Mouse (Mus musculus) thymus, postnatal 4 days (tissue): Measurements from ENCODE around the gene Ptgis.

Experiments
- DNase-seq: peaks from one replicate; pipeline ENCODE4 v3.0.0; 2021

The Ptgis gene

GRCm38 (mm10) chr2:167263040-167263810 is 22.8 kb upstream of the Ptgis start:
- DNase-seq = peak; percentile 5

- DNase-seq = no peak
Measured at GRCm38 (mm10) chr2:167262433-167262832, 22.0 kb upstream of the Ptgis start.

- DNase-seq = no peak
Measured at GRCm38 (mm10) chr2:167261106-167261505, 20.7 kb upstream of the Ptgis start.

GRCm38 (mm10) chr2:167257790-167258189 is 17.4 kb upstream of the Ptgis start:
- DNase-seq = no peak

- no peak for DNase-seq
Measured at GRCm38 (mm10) chr2:167254808-167255207, 14.4 kb upstream of the Ptgis start.

GRCm38 (mm10) chr2:167254185-167254584 is 13.8 kb upstream of the Ptgis start:
- no peak for DNase-seq

- DNase-seq = no peak
Measured at GRCm38 (mm10) chr2:167253476-167253875, 13.1 kb upstream of the Ptgis start.

- no peak for DNase-seq
Measured at GRCm38 (mm10) chr2:167252057-167252687, 11.8 kb upstream of the Ptgis start.

GRCm38 (mm10) chr2:167250736-167251337 is 10.4 kb upstream of the Ptgis start:
- peak; percentile 50 for DNase-seq

GRCm38 (mm10) chr2:167250003-167250735 is 9.8 kb upstream of the Ptgis start:
- DNase-seq = peak; percentile 22

GRCm38 (mm10) chr2:167249591-167249990 is 9.2 kb upstream of the Ptgis start:
- no peak for DNase-seq

GRCm38 (mm10) chr2:167247823-167248222 is 7.4 kb upstream of the Ptgis start:
- DNase-seq = no peak

- no peak for DNase-seq
Measured at GRCm38 (mm10) chr2:167246704-167247103, 6.3 kb upstream of the Ptgis start.

GRCm38 (mm10) chr2:167244892-167245291 is 4.5 kb upstream of the Ptgis start:
- DNase-seq = no peak

- no peak for DNase-seq
Measured at GRCm38 (mm10) chr2:167243831-167244563, 3.6 kb upstream of the Ptgis start.

- DNase-seq = no peak
Measured at GRCm38 (mm10) chr2:167239262-167239661, 1.1 kb downstream of the Ptgis start.

- DNase-seq = no peak
Measured at GRCm38 (mm10) chr2:167237224-167237623, 3.2 kb downstream of the Ptgis start.

GRCm38 (mm10) chr2:167236174-167236573 is 4.2 kb downstream of the Ptgis start:
- DNase-seq = no peak

- no peak for DNase-seq
Measured at GRCm38 (mm10) chr2:167235338-167236018, 4.9 kb downstream of the Ptgis start.

GRCm38 (mm10) chr2:167233771-167234170 is 6.6 kb downstream of the Ptgis start:
- no peak for DNase-seq

- no peak for DNase-seq
Measured at GRCm38 (mm10) chr2:167233009-167233335, 7.4 kb downstream of the Ptgis start.
